Mouse (Mus musculus): ENCODE data around the gene Tspan32. TPM values are rescaled to one million over a fixed set of nuclear protein-coding genes. Genes with fewer than 3 reads are reported as not detected.
A peak's percentile ranks its signal among the peaks of the same experiment; 100 is the strongest.

Gene Tspan32
- polyA plus RNA-seq, 1 experiment from 2014 or later = 37.5 TPM

DNA sequence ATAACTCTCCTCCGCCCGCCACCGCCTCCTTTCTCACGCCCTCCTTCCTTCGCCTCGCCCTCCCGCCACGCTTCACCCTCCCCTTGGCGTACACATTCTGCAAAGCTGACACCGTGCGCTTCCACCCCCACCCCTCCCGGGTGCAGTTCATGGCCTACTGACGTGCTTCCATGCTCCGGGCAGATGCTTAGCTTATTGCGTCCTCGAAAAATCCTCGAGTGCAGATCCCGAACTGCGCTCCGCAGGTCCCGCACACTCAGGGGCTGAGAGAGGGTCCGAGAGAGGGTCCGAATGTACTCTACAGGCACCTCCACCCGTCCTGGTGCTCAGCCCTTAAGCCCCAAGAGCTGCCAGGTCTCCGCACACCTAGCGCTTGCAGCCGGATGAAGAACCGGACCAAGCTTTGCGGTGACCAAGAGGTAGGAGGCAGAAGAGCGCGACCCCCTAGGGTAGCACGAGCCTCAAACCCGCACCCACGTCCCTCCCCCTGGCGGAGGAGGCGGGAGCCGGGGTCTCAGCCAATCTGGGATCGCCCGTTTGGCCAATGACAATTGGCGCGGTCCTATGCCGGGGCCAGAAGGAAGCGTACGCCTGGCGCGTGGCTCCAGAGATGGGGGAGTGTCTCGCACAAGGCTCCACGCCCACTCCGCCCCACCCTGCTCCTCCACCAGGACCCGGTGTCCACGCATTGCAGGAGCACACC lies 35.9 kb upstream of the Tspan32 start, which contains the start of gene Ascl2:
Gene Ascl2, minus strand, starts transcription at position 456 of the 703 bp plus-strand sequence.
- no peak within 1 kb of the TSS for H3K27ac ChIP-seq (ENCODE audit: low read depth)
- no peak for TF ChIP-seq CTCF (IDR thresholded peaks at IDR 0.05; ENCODE audit: low read depth)
- no peak for TF ChIP-seq EP300 (IDR thresholded peaks at IDR 0.05; ENCODE audit: low read depth)
- peaks cover 16% of the 10 kb centered on the region for H3K4me1 ChIP-seq (ENCODE audit: insufficient read depth)
- no peaks in the 10 kb centered on the region for H3K36me3 ChIP-seq (replicated peaks; ENCODE audit: insufficient read depth, low read length)
- H3K27me3 ChIP-seq (ENCODE audit: insufficient read depth, low read length) = peaks cover 60% of the 10 kb centered on the region
- no peaks in the 10 kb centered on the region for H3K9me3 ChIP-seq (ENCODE audit: low read length)
- peak; percentile 20 for DNase-seq
- peak within 1 kb of the TSS; percentile 81 for H3K4me2 ChIP-seq (ENCODE audit: low read depth, low read length)
- no peak within 1 kb of the TSS for H3K9ac ChIP-seq (replicated peaks)
- ATAC-seq = no peak
- under 1% methylated on average over 49 of the region's 51 CpGs for WGBS (ENCODE audit: insufficient replicate concordance)
- H3K4me3 ChIP-seq (ENCODE audit: low read depth, low read length) = peak within 1 kb of the TSS; percentile 31

DNA sequence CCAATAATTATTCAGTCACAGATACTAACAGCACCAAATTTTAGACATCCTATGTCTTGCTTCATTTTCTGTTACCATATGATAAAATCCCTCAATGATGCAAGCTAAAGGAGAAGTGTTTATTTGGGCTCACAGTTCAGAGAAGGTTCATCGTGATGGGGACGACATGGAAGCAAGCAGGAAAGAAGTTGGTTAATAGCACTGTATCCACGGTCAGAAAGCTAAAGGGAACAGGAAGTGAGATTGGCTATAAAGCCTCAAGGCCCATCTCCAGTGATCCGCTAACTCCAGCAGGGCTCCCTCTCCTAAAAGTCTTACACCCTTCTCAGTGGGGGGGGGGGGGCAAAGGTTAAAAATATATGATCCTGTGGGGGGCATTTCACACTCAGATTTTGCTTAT lies 22.9 kb upstream of the Tspan32 start:
- TF ChIP-seq EP300 (IDR thresholded peaks at IDR 0.05; ENCODE audit: low read depth) (no peak), CTCF (IDR thresholded peaks at IDR 0.05; ENCODE audit: low read depth) (no peak)
- H3K4me3 ChIP-seq (ENCODE audit: low read depth, low read length) = no peak overlapping the region
- H3K4me2 ChIP-seq (ENCODE audit: low read depth, low read length) = no peak overlapping the region
- H3K27ac ChIP-seq (ENCODE audit: low read depth) = no peak overlapping the region
- H3K9me3 ChIP-seq (ENCODE audit: low read length) = no peaks in the 10 kb centered on the region
- H3K27me3 ChIP-seq (ENCODE audit: insufficient read depth, low read length) = no peaks in the 10 kb centered on the region
- no peak for ATAC-seq
- DNase-seq = no peak
- no peaks in the 10 kb centered on the region for H3K36me3 ChIP-seq (replicated peaks; ENCODE audit: insufficient read depth, low read length)
- 46% methylated on average over 4 of the region's 4 CpGs for WGBS (ENCODE audit: insufficient replicate concordance)
- H3K4me1 ChIP-seq (ENCODE audit: insufficient read depth) = no peaks in the 10 kb centered on the region
- no peak overlapping the region for H3K9ac ChIP-seq (replicated peaks)

DNA sequence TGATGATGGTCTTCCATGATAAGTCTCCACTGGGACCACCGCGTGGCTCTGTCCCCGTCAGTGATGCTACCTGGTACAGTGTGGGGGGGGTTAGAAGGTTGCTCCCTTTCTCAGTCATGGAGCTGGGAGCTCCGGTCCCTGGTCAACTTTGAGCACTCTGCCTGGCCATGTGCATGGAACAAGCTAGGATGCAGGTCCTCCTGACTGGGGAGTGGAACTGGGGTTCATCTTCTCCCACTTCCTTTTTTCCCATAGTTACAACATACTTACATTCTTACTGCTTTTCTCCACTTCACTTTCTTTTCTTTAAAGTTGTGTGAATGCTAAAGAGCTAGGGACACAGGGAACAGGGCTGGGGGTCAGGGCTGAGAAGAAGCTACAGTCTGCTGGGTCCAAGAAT lies 19.7 kb upstream of the Tspan32 start:
- ATAC-seq (no peak), DNase-seq (no peak)
- Histone ChIP-seq H3K4me3 (ENCODE audit: low read depth, low read length) (no peak overlapping the region), H3K9ac (replicated peaks) (no peak overlapping the region), H3K4me2 (ENCODE audit: low read depth, low read length) (no peak overlapping the region), H3K9me3 (ENCODE audit: low read length) (no peaks in the 10 kb centered on the region), H3K4me1 (ENCODE audit: insufficient read depth) (peaks cover 3% of the 10 kb centered on the region; the same call in 1 of the 2 replicates), H3K27ac (ENCODE audit: low read depth) (no peak overlapping the region), H3K27me3 (ENCODE audit: insufficient read depth, low read length) (no peaks in the 10 kb centered on the region), H3K36me3 (replicated peaks; ENCODE audit: insufficient read depth, low read length) (no peaks in the 10 kb centered on the region)
- WGBS (ENCODE audit: insufficient replicate concordance) = 85% methylated on average over 4 of the region's 4 CpGs
- TF ChIP-seq CTCF (IDR thresholded peaks at IDR 0.05; ENCODE audit: low read depth) (no peak), EP300 (IDR thresholded peaks at IDR 0.05; ENCODE audit: low read depth) (no peak)

DNA sequence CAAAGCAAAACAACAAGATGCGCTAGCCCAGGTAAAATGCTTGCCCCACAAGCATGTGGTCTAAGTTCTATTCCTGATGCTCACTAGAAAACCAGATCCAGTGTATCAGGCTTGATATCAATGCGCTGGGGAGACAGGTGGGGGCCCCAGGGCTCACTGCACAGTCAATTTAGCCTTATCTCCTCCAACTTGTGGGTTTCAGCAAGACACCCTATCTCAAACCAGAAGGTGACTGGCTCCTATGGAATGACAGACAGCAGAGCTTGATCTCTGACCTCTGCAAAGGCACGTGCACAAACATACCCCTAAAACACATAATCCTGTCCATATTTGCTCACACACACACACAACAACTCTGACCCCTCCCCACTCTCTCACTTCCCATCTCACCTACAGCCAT lies 17.1 kb upstream of the Tspan32 start:
- ATAC-seq = peak; percentile 35; the same call in 1 of the 2 replicates
- Histone ChIP-seq H3K4me2 (ENCODE audit: low read depth, low read length) (no peak overlapping the region), H3K9ac (replicated peaks) (no peak overlapping the region)

DNA sequence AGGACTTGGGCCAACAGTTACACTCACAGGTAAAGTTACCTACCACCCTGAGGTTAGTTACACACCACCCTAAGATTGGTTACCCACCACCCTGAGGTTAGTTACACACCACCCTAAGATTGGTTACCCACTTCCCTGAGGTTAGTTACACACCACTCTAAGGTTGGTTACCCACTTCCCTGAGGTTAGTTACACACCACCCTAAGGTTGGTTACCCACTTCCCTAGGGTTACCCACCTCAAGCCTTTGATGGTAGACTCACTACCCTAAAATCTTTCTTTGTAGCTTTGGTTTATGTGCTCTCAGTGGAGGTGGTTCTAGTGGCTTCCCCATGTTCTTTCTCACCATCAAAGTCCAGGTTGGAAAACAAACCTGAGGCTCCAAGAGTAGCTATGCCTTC lies 9.8 kb upstream of the Tspan32 start:
- no peaks in the 10 kb centered on the region for H3K9me3 ChIP-seq (ENCODE audit: low read length)
- no peak overlapping the region for H3K27ac ChIP-seq (ENCODE audit: low read depth)
- no peak overlapping the region for H3K4me3 ChIP-seq (ENCODE audit: low read depth, low read length)
- no peaks in the 10 kb centered on the region for H3K36me3 ChIP-seq (replicated peaks; ENCODE audit: insufficient read depth, low read length)
- H3K27me3 ChIP-seq (ENCODE audit: insufficient read depth, low read length) = no peaks in the 10 kb centered on the region
- no peak overlapping the region for H3K9ac ChIP-seq (replicated peaks)
- TF ChIP-seq CTCF (IDR thresholded peaks at IDR 0.05; ENCODE audit: low read depth) = no peak
- TF ChIP-seq EP300 (IDR thresholded peaks at IDR 0.05; ENCODE audit: low read depth) = no peak
- no peak overlapping the region for H3K4me2 ChIP-seq (ENCODE audit: low read depth, low read length)
- DNase-seq (no peak), ATAC-seq (no peak)
- peaks cover 14% of the 10 kb centered on the region for H3K4me1 ChIP-seq (ENCODE audit: insufficient read depth)

More for the DNA sequence above, 17.1 kb upstream of the Tspan32 start:
- Histone ChIP-seq H3K27ac (ENCODE audit: low read depth) (no peak overlapping the region), H3K36me3 (replicated peaks; ENCODE audit: insufficient read depth, low read length) (no peaks in the 10 kb centered on the region), H3K4me3 (ENCODE audit: low read depth, low read length) (no peak overlapping the region), H3K4me1 (ENCODE audit: insufficient read depth) (peaks cover 3% of the 10 kb centered on the region; the same call in 1 of the 2 replicates), H3K9me3 (ENCODE audit: low read length) (no peaks in the 10 kb centered on the region), H3K27me3 (ENCODE audit: insufficient read depth, low read length) (no peaks in the 10 kb centered on the region)
- TF ChIP-seq CTCF (IDR thresholded peaks at IDR 0.05; ENCODE audit: low read depth) (no peak), EP300 (IDR thresholded peaks at IDR 0.05; ENCODE audit: low read depth) (peak; percentile 35; the same call in 1 of the 2 replicates)
- WGBS (ENCODE audit: insufficient replicate concordance) = 56% methylated on average over 3 of the region's 3 CpGs
- DNase-seq = no peak

DNA sequence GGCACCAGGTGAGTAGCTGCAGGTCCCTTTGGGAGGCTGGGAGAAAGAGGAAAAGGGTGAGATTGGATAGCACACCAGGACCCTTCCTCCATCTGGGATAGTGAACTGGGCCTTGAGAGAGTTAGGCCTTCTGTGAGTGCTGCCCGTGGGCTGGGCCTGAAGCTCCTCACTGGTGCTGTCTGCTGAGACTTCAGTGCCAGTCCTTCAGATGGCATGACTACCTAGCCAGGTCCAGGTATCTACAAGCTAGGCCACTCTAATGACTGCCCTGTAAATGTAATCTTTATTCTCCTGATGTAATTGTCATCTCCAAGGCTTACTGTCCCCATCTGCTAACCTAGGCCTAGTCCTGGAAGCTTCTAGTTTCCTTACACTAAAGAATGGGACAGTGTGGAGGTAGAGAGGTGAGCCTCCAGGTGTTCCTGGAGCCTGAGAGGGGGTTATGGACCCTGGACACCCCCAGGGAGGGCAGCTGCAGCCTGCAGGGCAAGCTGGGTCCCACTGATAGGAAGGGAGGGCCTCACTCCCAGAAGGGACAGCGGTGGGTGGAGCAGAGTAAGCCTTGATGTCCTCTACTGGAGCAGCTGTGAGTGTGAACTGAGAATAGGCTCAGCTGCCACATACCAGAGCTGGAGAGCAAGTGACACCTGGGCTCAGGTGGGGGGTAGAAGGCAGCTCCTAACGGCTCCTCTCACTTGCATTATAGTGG lies 9.1 kb upstream of the Tspan32 start:
- peak; percentile 94 for ATAC-seq
- WGBS (ENCODE audit: insufficient replicate concordance) = 67% methylated on average over 3 of the region's 3 CpGs
- peak overlapping the region; percentile 48; the same call in 1 of the 2 replicates for H3K27ac ChIP-seq (ENCODE audit: low read depth)

More for the DNA sequence above, 9.1 kb upstream of the Tspan32 start:
- Histone ChIP-seq H3K36me3 (replicated peaks; ENCODE audit: insufficient read depth, low read length) (no peaks in the 10 kb centered on the region), H3K9me3 (ENCODE audit: low read length) (no peaks in the 10 kb centered on the region), H3K27me3 (ENCODE audit: insufficient read depth, low read length) (no peaks in the 10 kb centered on the region), H3K9ac (replicated peaks) (no peak overlapping the region), H3K4me2 (ENCODE audit: low read depth, low read length) (peak overlapping the region; percentile 26), H3K4me3 (ENCODE audit: low read depth, low read length) (no peak overlapping the region), H3K4me1 (ENCODE audit: insufficient read depth) (peaks cover 14% of the 10 kb centered on the region)
- DNase-seq = no peak
- TF ChIP-seq CTCF (IDR thresholded peaks at IDR 0.05; ENCODE audit: low read depth) (no peak), EP300 (IDR thresholded peaks at IDR 0.05; ENCODE audit: low read depth) (no peak)

Measured in liver, postnatal 0 days (tissue).